Mouse (Mus musculus) erythroblast, embryonic 14.5 days (primary cell): ENCODE data around the gene Rnf157. TPM values are rescaled to one million over a fixed set of nuclear protein-coding genes. Genes with fewer than 3 reads are reported as not detected.

Source experiments
- H3K27me3 ChIP-seq: 2 replicates; pipeline ENCODE4 v1.6.1; 2012; ENCODE audit warnings: inconsistent platforms; ENCODE audit not compliant: control insufficient read depth
- H3K36me3 ChIP-seq: 2 replicates; pipeline ENCODE4 v1.6.1; 2012; ENCODE audit warnings: mild to moderate bottlenecking, inconsistent platforms; ENCODE audit not compliant: control insufficient read depth
- H3K4me1 ChIP-seq: 2 replicates; pipeline ENCODE4 v1.6.1; 2012; ENCODE audit warnings: inconsistent platforms; ENCODE audit not compliant: control insufficient read depth
- H3K4me3 ChIP-seq: replicated peaks from 2 replicates; pipeline ENCODE3; 2012; ENCODE audit warnings: moderate library complexity, mild to moderate bottlenecking, inconsistent platforms
- H3K9me3 ChIP-seq: 2 replicates; pipeline ENCODE4 v1.6.1; 2012; ENCODE audit warnings: low read length, inconsistent platforms, mixed read lengths; ENCODE audit not compliant: control insufficient read depth
- GATA1 ChIP-seq: IDR thresholded peaks from 2 replicates; pipeline ENCODE4 v1.6.1; 2012; ENCODE audit warnings: low read length, inconsistent platforms, mixed read lengths
- TAL1 ChIP-seq: IDR thresholded peaks from 3 replicates; pipeline ENCODE4 v1.6.1; 2012; ENCODE audit warnings: low read length, inconsistent platforms, mixed read lengths
- polyA plus RNA-seq: library from polyadenylated mRNA; stranded (reverse); fragments of >175 nt; gene quantifications from 2 replicates; pipeline ENCODE4 v1.2.3, GENCODE M21; 2012

Gene Rnf157
- polyA plus RNA-seq, 1 experiment = not detected

GRCm38 (mm10) chr11:116326963-116327603, 85.7 kb downstream of the Rnf157 start:
- Histone ChIP-seq H3K4me3 (no peak overlapping the region), H3K27me3 (peaks cover 7% of the 10 kb centered on the region), H3K4me1 (no peaks in the 10 kb centered on the region), H3K9me3 (no peaks in the 10 kb centered on the region), H3K36me3 (no peaks in the 10 kb centered on the region)
- TF ChIP-seq GATA1 (no peak), TAL1 (no peak)

GRCm38 (mm10) chr11:116318719-116319659, 93.8 kb downstream of the Rnf157 start:
- H3K27me3 ChIP-seq = peaks cover 4% of the 10 kb centered on the region; the same call in 1 of the 2 replicates
- no peak for TF ChIP-seq GATA1
- no peaks in the 10 kb centered on the region for H3K9me3 ChIP-seq
- H3K4me1 ChIP-seq = peaks cover 12% of the 10 kb centered on the region
- no peaks in the 10 kb centered on the region for H3K36me3 ChIP-seq
- peak overlapping the region; percentile 45 for H3K4me3 ChIP-seq

GRCm38 (mm10) chr11:116312359-116312758, 100.5 kb downstream of the Rnf157 start:
- no peaks in the 10 kb centered on the region for H3K27me3 ChIP-seq
- H3K4me3 ChIP-seq = no peak overlapping the region
- no peaks in the 10 kb centered on the region for H3K36me3 ChIP-seq
- peaks cover 16% of the 10 kb centered on the region for H3K4me1 ChIP-seq
- no peak for TF ChIP-seq TAL1
- TF ChIP-seq GATA1 = no peak
- H3K9me3 ChIP-seq = no peaks in the 10 kb centered on the region

DNA sequence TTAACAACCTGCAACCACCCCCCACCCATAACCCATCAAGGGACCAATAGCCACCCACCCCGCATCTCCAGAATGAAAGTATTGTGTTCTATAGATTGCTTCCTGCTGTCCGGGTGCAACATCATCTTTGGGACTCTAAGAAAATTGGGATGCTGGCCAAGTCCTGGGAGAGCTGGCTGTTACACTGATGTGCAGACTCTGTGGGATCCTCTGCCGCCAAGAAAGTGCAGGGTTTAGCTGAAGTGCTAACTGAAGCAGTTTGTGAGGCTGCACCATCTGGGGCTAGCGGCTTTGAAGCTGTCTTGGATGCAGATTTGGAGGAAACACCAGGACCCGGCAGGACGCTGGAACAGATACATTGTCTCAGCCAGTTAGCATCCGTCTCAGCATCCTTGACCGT, 101.7 kb downstream of the Rnf157 start:
- Histone ChIP-seq H3K4me3 (no peak overlapping the region), H3K9me3 (no peaks in the 10 kb centered on the region), H3K4me1 (peaks cover 26% of the 10 kb centered on the region), H3K27me3 (no peaks in the 10 kb centered on the region), H3K36me3 (no peaks in the 10 kb centered on the region)
- no peak for TF ChIP-seq TAL1
- no peak for TF ChIP-seq GATA1

- Histone ChIP-seq H3K4me3 (no peak overlapping the region), H3K9me3 (peaks cover 5% of the 10 kb centered on the region; the same call in 1 of the 2 replicates)
These were observed 103.2 kb downstream of the Rnf157 start for GRCm38 (mm10) chr11:116309601-116310000.

GRCm38 (mm10) chr11:116307762-116308531, 104.9 kb downstream of the Rnf157 start:
- peaks cover 32% of the 10 kb centered on the region for H3K4me1 ChIP-seq
- peaks cover 21% of the 10 kb centered on the region for H3K36me3 ChIP-seq
- H3K4me3 ChIP-seq = no peak overlapping the region
- peaks cover 5% of the 10 kb centered on the region; the same call in 1 of the 2 replicates for H3K9me3 ChIP-seq
- no peaks in the 10 kb centered on the region for H3K27me3 ChIP-seq
- TF ChIP-seq TAL1 (no peak), GATA1 (no peak)

More at GRCm38 (mm10) chr11:116309601-116310000, 103.2 kb downstream of the Rnf157 start:
- TF ChIP-seq GATA1 = no peak
- peaks cover 32% of the 10 kb centered on the region for H3K4me1 ChIP-seq
- peaks cover 7% of the 10 kb centered on the region for H3K36me3 ChIP-seq
- H3K27me3 ChIP-seq = no peaks in the 10 kb centered on the region

DNA sequence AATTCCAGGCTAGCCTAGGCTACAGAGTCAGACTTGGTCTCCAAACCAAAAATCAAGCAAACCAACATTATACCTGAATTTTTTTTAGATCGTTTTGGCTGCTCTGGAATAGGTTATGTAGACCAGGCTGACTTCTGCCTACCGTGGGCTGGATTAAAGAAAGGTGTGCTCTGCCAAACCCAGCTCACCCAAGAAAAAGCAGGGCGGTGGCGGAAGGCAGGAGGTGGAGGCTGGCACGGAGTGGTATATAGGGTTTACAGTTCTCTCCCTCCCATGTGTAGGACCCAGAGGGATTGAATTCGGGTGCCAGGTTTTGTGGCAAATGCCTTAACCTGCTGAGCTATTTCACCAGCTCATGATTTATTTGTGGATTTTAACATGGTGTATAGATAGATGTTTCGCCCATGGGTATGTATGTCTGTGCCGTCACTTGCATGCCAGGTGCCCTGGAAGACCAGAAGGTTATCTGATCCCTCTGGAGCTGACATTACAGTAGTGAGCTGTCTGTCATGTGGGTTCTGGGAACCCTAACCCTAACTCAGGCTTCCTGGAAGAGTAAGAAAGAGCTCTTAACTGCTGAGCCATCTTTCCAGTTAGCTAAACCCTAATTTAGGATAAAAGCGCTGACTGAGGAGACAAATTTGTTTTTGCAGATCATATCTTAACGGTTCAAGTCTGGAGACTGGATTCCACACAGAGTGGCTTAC, 105.7 kb downstream of the Rnf157 start, which contains the start of gene Exoc7:
TSS of gene Exoc7 (minus strand) at position 215 of the 707 bp plus-strand sequence.
- no peak for TF ChIP-seq TAL1
- no peak for TF ChIP-seq GATA1
- Histone ChIP-seq H3K36me3 (peaks cover 25% of the 10 kb centered on the region), H3K27me3 (no peaks in the 10 kb centered on the region), H3K9me3 (peaks cover 5% of the 10 kb centered on the region; the same call in 1 of the 2 replicates), H3K4me1 (peaks cover 32% of the 10 kb centered on the region), H3K4me3 (peak within 1 kb of the TSS; percentile 83)

DNA sequence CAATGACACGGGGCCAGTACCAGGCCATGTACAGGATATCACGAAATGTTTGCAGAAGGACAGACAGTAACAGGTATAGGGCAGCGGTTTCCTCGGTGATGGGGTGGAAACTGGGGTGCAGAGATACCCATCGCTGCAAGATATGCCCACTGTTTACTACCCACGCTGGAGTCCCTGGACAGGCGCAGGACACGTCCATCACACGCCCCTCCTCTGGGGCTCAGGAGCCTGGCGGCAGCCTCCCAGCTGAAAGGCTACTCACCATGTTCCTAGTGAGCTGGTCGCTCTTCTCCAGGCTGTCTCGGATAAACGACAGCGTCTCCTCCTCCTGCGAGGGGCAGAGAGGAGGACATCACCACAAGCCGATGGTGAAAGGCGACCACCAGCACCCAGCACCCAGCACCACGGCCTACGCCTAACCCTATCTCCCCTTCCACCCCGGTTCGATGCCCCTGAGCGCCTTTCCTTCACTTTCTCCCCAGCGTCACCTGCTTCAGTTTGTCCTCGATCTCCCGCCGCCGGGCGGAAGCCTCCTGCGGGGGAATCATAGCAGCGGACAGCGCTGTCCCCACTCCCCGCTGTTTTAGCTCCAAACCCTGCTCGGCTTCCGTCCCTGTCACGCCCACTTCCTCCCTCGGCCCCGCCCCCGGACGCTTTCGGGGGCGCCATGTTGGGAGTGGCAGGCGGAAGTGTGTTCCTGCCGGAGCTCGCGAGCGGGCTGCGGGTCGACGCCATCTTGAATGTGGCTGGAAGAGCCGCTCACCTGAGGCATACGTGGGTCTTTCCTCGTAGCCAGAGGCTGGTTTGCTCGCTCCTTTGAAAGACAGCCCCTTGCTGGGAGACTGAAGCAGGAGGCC, 106.5 kb downstream of the Rnf157 start:
- Histone ChIP-seq H3K27me3 (no peaks in the 10 kb centered on the region), H3K9me3 (peaks cover 5% of the 10 kb centered on the region; the same call in 1 of the 2 replicates), H3K4me1 (peaks cover 32% of the 10 kb centered on the region), H3K36me3 (peaks cover 32% of the 10 kb centered on the region), H3K4me3 (peak overlapping the region; percentile 83)
- TF ChIP-seq GATA1 (no peak), TAL1 (no peak)
